Mouse (Mus musculus): Measurements from ENCODE around the gene Hfe2. TPM values are rescaled to one million over a fixed set of nuclear protein-coding genes. Genes with fewer than 3 reads are reported as not detected.
"Not testable (repeated sequence)": the region's sequence is repeated elsewhere in the genome, so short reads cannot be mapped to it uniquely, and the experiment has no call there.

Hfe2 gene
- 0.25 and 0.36 TPM in 2 replicates for polyA plus RNA-seq (2015; fragmentation: Nextera tagmentation; extraction: Ambion mirVana)

GRCm38 (mm10) chr3:96524914-96525313, at the start of gene Hfe2:
TSS of gene Hfe2 (plus strand) at chr3:96525172.
- no peak within 1 kb of the TSS for H3K4me3 ChIP-seq
- peaks cover 9% of the 10 kb centered on the region for H3K4me1 ChIP-seq
- no peak within 1 kb of the TSS for H3K4me2 ChIP-seq
- H3K9ac ChIP-seq: no peak within 1 kb of the TSS
- no peaks in the 10 kb centered on the region for H3K9me3 ChIP-seq (replicated peaks)
- ATAC-seq: no peak
- H3K27me3 ChIP-seq: peaks cover 39% of the 10 kb centered on the region
- WGBS: 86% methylated on average over 4 of the region's 4 CpGs
- H3K27ac ChIP-seq: no peak within 1 kb of the TSS
- no peaks in the 10 kb centered on the region for H3K36me3 ChIP-seq (ENCODE audit: poor library complexity, severe bottlenecking)

- H3K9me3 ChIP-seq (replicated peaks): no peaks in the 10 kb centered on the region
These were observed 47.9 kb upstream of the Hfe2 start for GRCm38 (mm10) chr3:96477084-96477483.

DNA sequence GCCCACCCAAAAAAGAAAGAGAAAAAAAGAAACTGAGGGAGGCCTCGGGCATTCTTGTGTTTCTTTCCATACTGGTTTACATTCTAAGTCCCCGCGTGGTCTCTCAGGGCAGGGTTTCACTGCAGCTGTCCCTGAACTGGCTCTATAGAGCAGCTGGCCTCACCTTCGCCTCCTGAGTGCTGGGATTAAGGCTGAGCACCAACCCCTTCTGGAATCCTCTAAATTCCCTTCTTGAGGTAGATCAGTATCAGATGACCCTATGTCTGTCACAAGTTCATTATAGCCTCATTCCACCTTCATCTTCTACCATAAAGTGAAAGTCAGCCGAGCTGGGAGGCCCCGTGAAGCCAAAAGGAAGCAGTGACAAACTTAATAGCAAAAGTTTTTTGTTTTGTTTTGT, 47.4 kb upstream of the Hfe2 start:
- Histone ChIP-seq H3K4me1 (peaks cover 7% of the 10 kb centered on the region), H3K4me2 (no peak overlapping the region), H3K36me3 (ENCODE audit: poor library complexity, severe bottlenecking) (no peaks in the 10 kb centered on the region), H3K9me3 (replicated peaks) (no peaks in the 10 kb centered on the region), H3K27me3 (peaks cover 63% of the 10 kb centered on the region), H3K4me3 (no peak overlapping the region), H3K9ac (no peak overlapping the region), H3K27ac (no peak overlapping the region)
- no peak for ATAC-seq
- 70% methylated on average over 6 of the region's 6 CpGs for WGBS

More at GRCm38 (mm10) chr3:96477084-96477483, 47.9 kb upstream of the Hfe2 start:
- Histone ChIP-seq H3K4me2 (no peak overlapping the region), H3K36me3 (ENCODE audit: poor library complexity, severe bottlenecking) (no peaks in the 10 kb centered on the region), H3K9ac (no peak overlapping the region), H3K27ac (no peak overlapping the region), H3K27me3 (peaks cover 67% of the 10 kb centered on the region), H3K4me3 (no peak overlapping the region), H3K4me1 (peaks cover 7% of the 10 kb centered on the region)
- WGBS: 54% methylated on average over 3 of the region's 3 CpGs
- ATAC-seq: no peak

DNA sequence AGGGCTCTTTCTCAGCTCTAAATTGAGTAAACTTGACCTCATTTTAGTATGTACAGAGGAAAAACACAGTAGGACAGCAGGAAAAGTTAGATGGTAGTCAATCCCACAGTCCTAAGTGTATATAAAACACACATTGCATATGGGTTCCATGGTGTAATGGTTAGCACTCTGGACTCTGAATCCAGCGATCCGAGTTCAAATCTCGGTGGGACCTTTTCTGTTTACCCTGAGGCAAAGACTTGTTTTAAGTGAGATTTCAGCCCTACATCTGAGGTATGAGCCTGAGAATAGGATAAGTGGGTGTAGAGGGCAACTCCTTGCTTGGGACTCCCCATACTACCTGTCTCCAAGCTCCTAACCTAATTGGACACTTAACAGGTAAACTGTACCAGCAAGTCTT, 45.7 kb upstream of the Hfe2 start:
- Histone ChIP-seq H3K9ac (no peak overlapping the region), H3K4me3 (no peak overlapping the region), H3K36me3 (ENCODE audit: poor library complexity, severe bottlenecking) (no peaks in the 10 kb centered on the region), H3K27me3 (peaks cover 52% of the 10 kb centered on the region), H3K4me1 (peaks cover 7% of the 10 kb centered on the region), H3K4me2 (no peak overlapping the region), H3K27ac (no peak overlapping the region), H3K9me3 (replicated peaks) (no peaks in the 10 kb centered on the region)
- 27% methylated on average over 3 of the region's 3 CpGs for WGBS
- no peak for ATAC-seq

DNA sequence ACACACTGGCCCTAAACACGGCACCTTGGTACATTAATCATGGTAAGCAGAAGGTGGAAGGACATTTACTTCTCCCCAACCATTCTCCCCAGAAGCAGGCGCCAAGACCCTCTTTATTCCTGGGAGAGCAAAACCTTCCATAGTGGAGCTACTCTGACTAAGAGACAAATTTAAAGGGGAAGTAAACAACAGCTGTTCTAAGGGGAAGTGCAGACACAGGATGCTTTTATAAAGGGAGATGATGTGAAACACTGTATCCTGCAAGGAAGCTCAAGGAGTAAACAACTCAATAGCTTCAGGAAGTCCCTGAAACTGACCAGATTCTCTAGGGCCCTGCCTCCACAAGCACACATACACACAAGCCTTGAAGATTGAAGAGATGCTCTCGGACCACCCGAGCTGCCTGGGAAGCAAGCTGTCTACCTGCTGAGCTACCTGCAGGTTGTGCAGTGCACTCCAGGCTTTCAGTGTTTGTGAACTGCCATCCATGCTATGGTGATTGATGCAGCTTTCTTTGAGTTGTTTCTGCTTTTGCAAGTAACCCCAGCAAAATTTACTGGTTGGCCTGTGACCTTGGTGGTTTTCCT, 44.2 kb upstream of the Hfe2 start:
- Histone ChIP-seq H3K36me3 (ENCODE audit: poor library complexity, severe bottlenecking) (no peaks in the 10 kb centered on the region), H3K9me3 (replicated peaks) (no peaks in the 10 kb centered on the region), H3K9ac (no peak overlapping the region), H3K4me2 (no peak overlapping the region), H3K27ac (no peak overlapping the region), H3K4me3 (no peak overlapping the region), H3K4me1 (no peaks in the 10 kb centered on the region), H3K27me3 (peaks cover 47% of the 10 kb centered on the region)
- 91% methylated on average over 4 of the region's 4 CpGs for WGBS
- ATAC-seq: no peak

- Histone ChIP-seq H3K9me3 (replicated peaks) (no peaks in the 10 kb centered on the region), H3K27me3 (peaks cover 38% of the 10 kb centered on the region), H3K36me3 (ENCODE audit: poor library complexity, severe bottlenecking) (no peaks in the 10 kb centered on the region), H3K4me2 (no peak overlapping the region), H3K9ac (no peak overlapping the region), H3K27ac (no peak overlapping the region), H3K4me1 (no peaks in the 10 kb centered on the region), H3K4me3 (no peak overlapping the region)
- 86% methylated on average over 3 of the region's 3 CpGs for WGBS
- no peak for ATAC-seq
These were observed 43.1 kb upstream of the Hfe2 start for GRCm38 (mm10) chr3:96481856-96482255.

- no peak overlapping the region for H3K27ac ChIP-seq
- H3K27me3 ChIP-seq: peaks cover 32% of the 10 kb centered on the region
- H3K9ac ChIP-seq: no peak overlapping the region
- peaks cover 4% of the 10 kb centered on the region; the same call in 1 of the 2 replicates for H3K4me1 ChIP-seq
- no peaks in the 10 kb centered on the region for H3K9me3 ChIP-seq (replicated peaks)
- no peak for ATAC-seq
- no peak overlapping the region for H3K4me2 ChIP-seq
- H3K4me3 ChIP-seq: no peak overlapping the region
- no peaks in the 10 kb centered on the region for H3K36me3 ChIP-seq (ENCODE audit: poor library complexity, severe bottlenecking)
- 85% methylated on average over 13 of the region's 13 CpGs for WGBS
These were observed 42.5 kb upstream of the Hfe2 start for GRCm38 (mm10) chr3:96482451-96482850.

- H3K4me2 ChIP-seq; H3K4me3 ChIP-seq; H3K9ac ChIP-seq; ATAC-seq; H3K27ac ChIP-seq; H3K36me3 ChIP-seq (ENCODE audit: poor library complexity, severe bottlenecking); H3K9me3 ChIP-seq (replicated peaks); H3K4me1 ChIP-seq: not testable (repeated sequence)
- WGBS: 51% methylated on average over 7 of the region's 7 CpGs
- H3K27me3 ChIP-seq: peaks cover 26% of the 10 kb centered on the region
These were observed 41.9 kb upstream of the Hfe2 start for GRCm38 (mm10) chr3:96483044-96483443.

- H3K27ac ChIP-seq: no peak overlapping the region
- 93% methylated on average over 2 of the region's 2 CpGs for WGBS
- no peaks in the 10 kb centered on the region for H3K36me3 ChIP-seq (ENCODE audit: poor library complexity, severe bottlenecking)
- H3K9me3 ChIP-seq (replicated peaks): no peaks in the 10 kb centered on the region
- no peak overlapping the region for H3K9ac ChIP-seq
- H3K4me1 ChIP-seq: peaks cover 10% of the 10 kb centered on the region; the same call in 1 of the 2 replicates
- no peak overlapping the region for H3K4me2 ChIP-seq
- ATAC-seq: no peak
- peaks cover 22% of the 10 kb centered on the region for H3K27me3 ChIP-seq
- H3K4me3 ChIP-seq: no peak overlapping the region
These were observed 41.0 kb upstream of the Hfe2 start for GRCm38 (mm10) chr3:96483946-96484345.

DNA sequence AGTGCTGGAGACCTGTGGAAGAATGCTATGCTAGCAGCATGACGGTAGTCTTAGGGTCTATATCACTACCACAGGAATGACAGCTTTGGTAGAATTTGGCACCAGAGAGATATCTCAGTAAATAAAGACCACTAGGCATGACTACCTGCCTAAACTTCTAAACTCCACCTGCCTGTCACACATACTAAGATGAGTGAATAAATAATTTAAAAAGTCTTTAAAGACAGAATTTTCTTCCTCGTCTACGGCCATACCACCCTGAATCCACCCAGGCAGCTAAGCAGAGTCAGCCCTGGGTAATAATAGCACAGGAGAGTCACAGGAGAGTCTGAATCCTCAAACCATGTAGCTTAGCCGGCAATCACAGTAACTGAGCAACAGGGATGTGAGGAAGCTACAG, 40.1 kb upstream of the Hfe2 start:
- Histone ChIP-seq H3K36me3 (ENCODE audit: poor library complexity, severe bottlenecking) (no peaks in the 10 kb centered on the region), H3K9ac (no peak overlapping the region), H3K9me3 (replicated peaks) (no peaks in the 10 kb centered on the region), H3K27me3 (peaks cover 22% of the 10 kb centered on the region), H3K4me3 (no peak overlapping the region), H3K27ac (no peak overlapping the region), H3K4me1 (peaks cover 10% of the 10 kb centered on the region; the same call in 1 of the 2 replicates), H3K4me2 (no peak overlapping the region)
- ATAC-seq: no peak
- 73% methylated on average over 4 of the region's 4 CpGs for WGBS

- Histone ChIP-seq H3K27me3 (peaks cover 22% of the 10 kb centered on the region), H3K9ac (no peak overlapping the region), H3K27ac (no peak overlapping the region), H3K9me3 (replicated peaks) (no peaks in the 10 kb centered on the region), H3K36me3 (ENCODE audit: poor library complexity, severe bottlenecking) (no peaks in the 10 kb centered on the region), H3K4me2 (no peak overlapping the region), H3K4me1 (peaks cover 10% of the 10 kb centered on the region; the same call in 1 of the 2 replicates), H3K4me3 (no peak overlapping the region; the same call in 1 of the 2 replicates)
- WGBS: 77% methylated on average over 2 of the region's 2 CpGs
- ATAC-seq: no peak
These were observed 39.6 kb upstream of the Hfe2 start for GRCm38 (mm10) chr3:96485361-96485760.

DNA sequence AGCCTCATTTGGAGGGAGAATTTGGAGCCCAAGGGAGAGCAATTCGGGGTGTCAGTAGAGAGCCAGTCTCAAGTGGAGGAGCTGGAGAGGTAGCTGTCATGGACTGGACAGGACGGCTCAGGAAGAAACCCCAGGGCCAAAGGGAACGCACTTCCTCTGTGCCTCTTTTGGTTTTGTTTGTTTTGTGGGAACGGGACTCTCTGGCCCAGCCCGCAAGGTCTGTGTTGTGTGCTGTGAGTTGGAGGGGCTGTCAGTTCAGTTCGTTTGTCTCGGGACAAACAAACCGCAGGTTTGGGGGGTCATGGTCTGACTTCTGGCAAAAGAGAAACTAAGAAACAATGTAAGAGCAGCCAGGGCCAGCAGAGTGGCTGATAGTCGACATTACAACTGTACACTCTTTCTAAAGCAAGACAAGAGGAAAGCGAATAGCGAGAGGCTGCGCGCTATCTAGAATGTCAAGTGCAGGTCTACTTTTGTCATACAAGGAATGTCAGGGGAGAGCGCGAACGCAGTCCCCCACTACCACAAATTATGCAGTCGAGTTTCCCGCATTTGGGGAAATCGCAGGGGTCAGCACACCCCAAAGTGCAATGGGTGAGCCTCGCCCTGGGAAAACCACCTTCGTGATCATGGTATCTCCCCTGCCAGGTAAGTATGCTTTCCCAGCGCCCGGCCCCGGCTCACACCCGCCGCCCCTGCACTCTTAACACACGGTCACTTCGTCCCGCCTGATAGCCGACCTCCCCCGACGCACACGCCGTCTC, 38.7 kb upstream of the Hfe2 start:
- H3K4me3 ChIP-seq; H3K4me1 ChIP-seq; H3K4me2 ChIP-seq; H3K27ac ChIP-seq; H3K9ac ChIP-seq; H3K36me3 ChIP-seq (ENCODE audit: poor library complexity, severe bottlenecking); H3K9me3 ChIP-seq (replicated peaks): not testable (repeated sequence)
- 2% methylated on average over 4 of the region's 34 CpGs for WGBS
- peak; percentile 28 for ATAC-seq
- peaks cover 16% of the 10 kb centered on the region; the same call in 1 of the 2 replicates for H3K27me3 ChIP-seq
